Mouse (Mus musculus): ENCODE results near the gene Grid1. TPM values are rescaled to one million over a fixed set of nuclear protein-coding genes. Genes with fewer than 3 reads are reported as not detected.

Gene Grid1
- polyA plus RNA-seq, 2 experiments: 0.04 TPM; not detected in 1

DNA sequence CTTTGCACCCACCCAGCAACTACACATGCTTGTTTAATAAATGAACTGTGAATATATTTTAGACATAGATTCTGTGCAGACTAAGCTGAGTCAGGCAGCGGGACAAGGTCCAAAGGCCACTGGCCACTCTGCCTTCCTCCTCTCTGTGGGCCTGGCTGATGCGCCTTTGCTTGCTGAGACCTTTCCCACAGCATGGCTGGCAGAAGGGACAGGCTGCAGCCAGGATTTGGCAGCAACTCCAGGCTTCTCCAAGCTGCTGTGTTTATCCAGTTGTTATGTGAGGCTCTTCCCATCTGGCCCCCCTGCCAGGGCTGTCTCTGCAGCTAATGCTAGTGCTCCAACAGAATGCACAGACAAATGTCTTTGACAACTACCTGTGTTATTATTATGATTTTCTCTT, 347.5 kb downstream of the Grid1 start:
- Histone ChIP-seq H3K4me1 (replicated peaks; ENCODE audit: control insufficient read depth in 2 of 2, insufficient read depth in 2 of 2, low read length in 1 of 2) (no peaks in the 10 kb centered on the region), H3K9ac (replicated peaks) (no peak overlapping the region), H3K27ac (no peak overlapping the region), H3K4me2 (ENCODE audit: low read depth) (no peak overlapping the region), H3K36me3 (replicated peaks; ENCODE audit: control insufficient read depth, insufficient read depth, low read depth) (no peaks in the 10 kb centered on the region), H3K27me3 (ENCODE audit: control insufficient read depth, insufficient read depth, low read length) (no peaks in the 10 kb centered on the region), H3K9me3 (ENCODE audit: control insufficient read depth, low read length) (no peaks in the 10 kb centered on the region), H3K4me3 (ENCODE audit: insufficient read depth in 1 of 2, low read depth in 2 of 2, low read length in 2 of 2) (no peak overlapping the region)
- ATAC-seq (ENCODE audit: insufficient read depth): no peak
- DNase-seq (ENCODE audit: low read depth in 3 of 3, low spot score in 3 of 3): no peak
- no peak for TF ChIP-seq CTCF (IDR thresholded peaks at IDR 0.05; ENCODE audit: low read depth)
- no peak for TF ChIP-seq EP300 (IDR thresholded peaks at IDR 0.05; ENCODE audit: low read depth)
- whole genome bisulfite sequencing (ENCODE audit: insufficient replicate concordance): 62% methylated on average over 2 of the region's 2 CpGs

DNA sequence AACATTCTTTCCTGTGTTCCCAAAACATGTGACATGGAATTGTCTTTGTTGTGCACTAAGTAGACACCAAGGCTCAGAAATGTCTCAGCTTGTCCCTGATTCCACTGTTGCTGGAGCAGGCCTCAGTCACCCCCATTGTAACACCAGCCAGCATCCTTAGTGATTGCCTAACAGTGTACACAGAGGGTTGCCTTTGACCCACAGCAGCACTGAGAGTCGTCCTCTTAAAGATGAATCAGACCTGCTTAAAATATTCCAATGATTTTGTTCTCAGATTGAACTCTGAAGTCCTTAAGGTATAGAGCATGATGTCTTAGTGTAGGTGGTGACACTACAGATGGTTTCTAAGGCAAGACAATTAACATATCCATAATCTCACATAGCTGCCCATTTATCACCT, 354.0 kb downstream of the Grid1 start:
- DNase-seq (ENCODE audit: low read depth in 3 of 3, low spot score in 3 of 3) (no peak), ATAC-seq (ENCODE audit: insufficient read depth) (no peak)
- H3K4me2 ChIP-seq (ENCODE audit: low read depth): no peak overlapping the region
- H3K9ac ChIP-seq (replicated peaks): no peak overlapping the region
- H3K36me3 ChIP-seq (replicated peaks; ENCODE audit: control insufficient read depth, insufficient read depth, low read depth): no peaks in the 10 kb centered on the region
- no peak overlapping the region for H3K27ac ChIP-seq
- no peak for TF ChIP-seq EP300 (IDR thresholded peaks at IDR 0.05; ENCODE audit: low read depth)
- no peak for TF ChIP-seq CTCF (IDR thresholded peaks at IDR 0.05; ENCODE audit: low read depth)
- H3K27me3 ChIP-seq (ENCODE audit: control insufficient read depth, insufficient read depth, low read length): no peaks in the 10 kb centered on the region
- H3K4me3 ChIP-seq (ENCODE audit: insufficient read depth in 1 of 2, low read depth in 2 of 2, low read length in 2 of 2): no peak overlapping the region
- 41% methylated on average over 1 of the region's 1 CpGs for WGBS (ENCODE audit: insufficient replicate concordance)
- H3K4me1 ChIP-seq (replicated peaks; ENCODE audit: control insufficient read depth in 2 of 2, insufficient read depth in 2 of 2, low read length in 1 of 2): no peaks in the 10 kb centered on the region
- H3K9me3 ChIP-seq (ENCODE audit: control insufficient read depth, low read length): no peaks in the 10 kb centered on the region

DNA sequence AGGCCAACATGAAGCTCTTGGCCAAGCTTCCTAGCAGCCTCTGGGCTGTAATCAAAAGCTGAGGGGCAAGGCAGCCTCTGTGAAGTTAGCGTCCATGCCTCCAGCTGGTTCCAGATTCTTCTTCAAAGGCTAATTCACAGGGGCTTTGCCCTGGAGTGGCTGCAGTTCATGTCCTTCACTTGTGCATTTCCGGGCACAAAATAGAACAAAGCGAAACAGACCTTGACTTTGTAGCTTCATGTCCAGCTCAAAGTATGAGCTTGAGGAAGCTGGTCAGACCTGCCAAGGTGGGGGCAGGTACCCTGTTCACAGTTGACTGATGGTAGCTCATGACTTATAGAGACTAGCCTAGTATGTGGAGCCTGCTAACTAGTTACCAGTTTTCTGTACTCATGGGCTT, 356.1 kb downstream of the Grid1 start:
- Histone ChIP-seq H3K4me3 (ENCODE audit: insufficient read depth in 1 of 2, low read depth in 2 of 2, low read length in 2 of 2) (no peak overlapping the region), H3K27me3 (ENCODE audit: control insufficient read depth, insufficient read depth, low read length) (no peaks in the 10 kb centered on the region), H3K9me3 (ENCODE audit: control insufficient read depth, low read length) (no peaks in the 10 kb centered on the region), H3K36me3 (replicated peaks; ENCODE audit: control insufficient read depth, insufficient read depth, low read depth) (no peaks in the 10 kb centered on the region), H3K27ac (no peak overlapping the region), H3K4me1 (replicated peaks; ENCODE audit: control insufficient read depth in 2 of 2, insufficient read depth in 2 of 2, low read length in 1 of 2) (no peaks in the 10 kb centered on the region), H3K9ac (replicated peaks) (no peak overlapping the region), H3K4me2 (ENCODE audit: low read depth) (no peak overlapping the region)
- TF ChIP-seq EP300 (IDR thresholded peaks at IDR 0.05; ENCODE audit: low read depth) (no peak), CTCF (IDR thresholded peaks at IDR 0.05; ENCODE audit: low read depth) (no peak)
- WGBS (ENCODE audit: insufficient replicate concordance): 66% methylated on average over 3 of the region's 3 CpGs
- no peak for DNase-seq (ENCODE audit: low read depth in 3 of 3, low spot score in 3 of 3)
- ATAC-seq (ENCODE audit: insufficient read depth): no peak

DNA sequence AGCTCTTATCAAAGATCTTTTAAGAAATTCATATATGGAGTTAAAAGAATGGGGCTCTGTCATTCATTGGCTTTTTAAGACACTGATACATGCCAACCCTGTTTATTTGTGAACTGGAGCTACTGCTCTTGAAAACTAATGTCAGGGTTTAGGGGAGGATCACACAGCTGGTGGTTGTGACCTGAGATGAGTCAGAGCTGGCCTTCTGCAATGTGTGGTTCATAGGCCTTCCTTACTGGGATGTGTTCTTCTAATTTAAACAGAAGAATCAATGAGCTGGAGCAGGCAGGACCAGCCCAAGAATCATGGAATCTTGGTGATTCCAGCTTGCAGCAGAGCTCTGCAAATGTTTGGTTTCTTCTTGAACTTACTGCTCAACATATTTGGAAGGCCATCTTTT, 359.2 kb downstream of the Grid1 start:
- no peaks in the 10 kb centered on the region for H3K4me1 ChIP-seq (replicated peaks; ENCODE audit: control insufficient read depth in 2 of 2, insufficient read depth in 2 of 2, low read length in 1 of 2)
- no peaks in the 10 kb centered on the region for H3K36me3 ChIP-seq (replicated peaks; ENCODE audit: control insufficient read depth, insufficient read depth, low read depth)
- H3K4me3 ChIP-seq (ENCODE audit: insufficient read depth in 1 of 2, low read depth in 2 of 2, low read length in 2 of 2): no peak overlapping the region
- no peaks in the 10 kb centered on the region for H3K27me3 ChIP-seq (ENCODE audit: control insufficient read depth, insufficient read depth, low read length)
- no peak overlapping the region for H3K9ac ChIP-seq (replicated peaks)
- no peak for TF ChIP-seq CTCF (IDR thresholded peaks at IDR 0.05; ENCODE audit: low read depth)
- TF ChIP-seq EP300 (IDR thresholded peaks at IDR 0.05; ENCODE audit: low read depth): no peak
- H3K9me3 ChIP-seq (ENCODE audit: control insufficient read depth, low read length): no peaks in the 10 kb centered on the region
- no peak for ATAC-seq (ENCODE audit: insufficient read depth)
- no peak overlapping the region for H3K4me2 ChIP-seq (ENCODE audit: low read depth)
- H3K27ac ChIP-seq: no peak overlapping the region
- DNase-seq (ENCODE audit: low read depth in 3 of 3, low spot score in 3 of 3): no peak

DNA sequence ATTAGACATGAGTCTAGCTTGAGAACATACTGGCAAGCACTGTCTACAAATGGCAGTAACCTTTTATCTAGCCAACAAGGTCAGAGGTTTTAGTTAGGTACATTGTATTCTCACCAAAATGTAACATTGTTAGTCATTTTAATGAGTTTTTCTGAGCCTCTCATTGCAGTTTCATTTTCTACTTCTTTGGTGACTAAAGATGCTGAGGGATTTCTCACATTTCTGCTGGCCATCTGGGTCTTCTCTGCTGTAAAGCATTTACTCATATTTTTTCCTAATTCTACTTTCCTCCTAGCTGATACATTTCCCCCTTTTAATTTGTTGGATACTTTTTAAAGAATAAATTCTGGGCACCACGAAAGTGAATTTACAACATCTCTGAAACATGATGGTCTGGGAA, 365.5 kb downstream of the Grid1 start:
- Histone ChIP-seq H3K36me3 (replicated peaks; ENCODE audit: control insufficient read depth, insufficient read depth, low read depth) (no peaks in the 10 kb centered on the region), H3K4me3 (ENCODE audit: insufficient read depth in 1 of 2, low read depth in 2 of 2, low read length in 2 of 2) (no peak overlapping the region), H3K4me1 (replicated peaks; ENCODE audit: control insufficient read depth in 2 of 2, insufficient read depth in 2 of 2, low read length in 1 of 2) (no peaks in the 10 kb centered on the region), H3K27ac (no peak overlapping the region), H3K9me3 (ENCODE audit: control insufficient read depth, low read length) (no peaks in the 10 kb centered on the region), H3K27me3 (ENCODE audit: control insufficient read depth, insufficient read depth, low read length) (no peaks in the 10 kb centered on the region), H3K9ac (replicated peaks) (no peak overlapping the region), H3K4me2 (ENCODE audit: low read depth) (no peak overlapping the region)
- TF ChIP-seq CTCF (IDR thresholded peaks at IDR 0.05; ENCODE audit: low read depth) (no peak), EP300 (IDR thresholded peaks at IDR 0.05; ENCODE audit: low read depth) (no peak)
- WGBS (ENCODE audit: insufficient replicate concordance): 32% methylated on average over 1 of the region's 1 CpGs
- ATAC-seq (ENCODE audit: insufficient read depth) (no peak), DNase-seq (ENCODE audit: low read depth in 3 of 3, low spot score in 3 of 3) (no peak)

DNA sequence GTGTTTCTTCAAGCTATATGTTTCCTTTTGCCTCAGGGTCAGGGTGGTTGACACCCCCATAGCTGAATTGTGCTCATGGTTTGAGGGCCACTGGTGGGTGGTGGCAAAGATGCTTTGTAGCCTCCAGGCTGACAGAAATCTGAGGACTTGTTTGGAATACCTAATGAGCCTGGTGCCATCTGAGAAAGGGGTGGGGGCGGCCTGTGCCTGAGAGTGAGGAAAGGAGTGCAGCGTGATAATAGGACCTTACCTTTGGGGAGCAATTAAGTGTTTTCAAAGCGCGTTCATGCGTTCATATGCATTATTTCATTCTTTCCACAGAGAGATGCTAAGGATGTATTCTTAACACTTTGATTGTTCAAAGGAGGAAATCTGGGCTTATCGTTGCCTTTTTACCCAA, 372.3 kb downstream of the Grid1 start:
- Histone ChIP-seq H3K4me3 (ENCODE audit: insufficient read depth in 1 of 2, low read depth in 2 of 2, low read length in 2 of 2) (no peak overlapping the region), H3K27me3 (ENCODE audit: control insufficient read depth, insufficient read depth, low read length) (no peaks in the 10 kb centered on the region), H3K4me1 (replicated peaks; ENCODE audit: control insufficient read depth in 2 of 2, insufficient read depth in 2 of 2, low read length in 1 of 2) (no peaks in the 10 kb centered on the region), H3K9ac (replicated peaks) (no peak overlapping the region), H3K4me2 (ENCODE audit: low read depth) (no peak overlapping the region), H3K36me3 (replicated peaks; ENCODE audit: control insufficient read depth, insufficient read depth, low read depth) (no peaks in the 10 kb centered on the region), H3K9me3 (ENCODE audit: control insufficient read depth, low read length) (no peaks in the 10 kb centered on the region), H3K27ac (no peak overlapping the region)
- 63% methylated on average over 6 of the region's 6 CpGs for WGBS (ENCODE audit: insufficient replicate concordance)
- DNase-seq (ENCODE audit: low read depth in 3 of 3, low spot score in 3 of 3) (no peak), ATAC-seq (ENCODE audit: insufficient read depth) (no peak)
- TF ChIP-seq CTCF (IDR thresholded peaks at IDR 0.05; ENCODE audit: low read depth) (no peak), EP300 (IDR thresholded peaks at IDR 0.05; ENCODE audit: low read depth) (no peak)
